Mouse (Mus musculus) macrophage (primary cell): ENCODE data around the gene Mymx. TPM values are rescaled to one million over a fixed set of nuclear protein-coding genes. Genes with fewer than 3 reads are reported as not detected.

Experiments
- polyA plus RNA-seq: library from polyadenylated mRNA; stranded (reverse); fragments of 250-400 nt; gene quantifications from 3 replicates; pipeline ENCODE4 v1.2.4, GENCODE M21; 2018; ENCODE audit warnings: inconsistent platforms

Gene Mymx
- polyA plus RNA-seq, 1 experiment from 2014 or later: not detected

Other genes starting within 250 kb of the Mymx start
- 40.7 to 63.1 TPM (median 44.3 TPM) in 3 replicates for gene Cdc5l, start 168.4 kb downstream of the Mymx start, polyA plus RNA-seq
- 0.12 TPM in 1 of 3 replicates, not detected in the others for gene Spats1, start 126.7 kb downstream of the Mymx start, polyA plus RNA-seq
- gene Aars2, start 95.3 kb downstream of the Mymx start, polyA plus RNA-seq: 1.9 to 4.3 TPM (median 3.9 TPM) in 3 replicates
- gene Tcte1, start 78.7 kb downstream of the Mymx start, polyA plus RNA-seq: not detected in 3 replicates
- 0.03 TPM in 1 of 3 replicates, not detected in the others for gene Tmem151b, start 52.4 kb downstream of the Mymx start, polyA plus RNA-seq
- 5.5 to 11.3 TPM (median 9.9 TPM) in 3 replicates for gene Nfkbie, start 46.4 kb downstream of the Mymx start, polyA plus RNA-seq
- gene Slc35b2, start 38.2 kb downstream of the Mymx start, polyA plus RNA-seq: 41.2 to 72.8 TPM (median 58.2 TPM) in 3 replicates
- 519 to 1,022 TPM (median 909 TPM) in 3 replicates for gene Hsp90ab1, start 28.8 kb downstream of the Mymx start, polyA plus RNA-seq
- gene Slc29a1, start 2.5 kb downstream of the Mymx start, polyA plus RNA-seq: 69.7 to 95.8 TPM (median 74.1 TPM) in 3 replicates
- 0.37 to 0.60 TPM in 2 of 3 replicates, not detected in the other for gene Capn11, start 57.2 kb upstream of the Mymx start, polyA plus RNA-seq
- 20.1 to 56.1 TPM (median 46.2 TPM) in 3 replicates for gene Mrpl14, start 84.2 kb upstream of the Mymx start, polyA plus RNA-seq
- gene Tmem63b, start 84.8 kb upstream of the Mymx start, polyA plus RNA-seq: 8.2 to 10.7 TPM (median 9.7 TPM) in 3 replicates
- not detected in 3 replicates for gene 1600014C23Rik, start 131.7 kb upstream of the Mymx start, polyA plus RNA-seq